Mouse (Mus musculus): ENCODE measurements around the gene Cisd3. TPM values are rescaled to one million over a fixed set of nuclear protein-coding genes. Genes with fewer than 3 reads are reported as not detected.
A peak's percentile ranks its signal among the peaks of the same experiment; 100 is the strongest.

Cisd3 gene
- polyA plus RNA-seq, 1 experiment, result 149 TPM

GRCm38 (mm10) chr11:97689861-97690260, 4.2 kb downstream of the Cisd3 start:
- no peak overlapping the region for H3K27ac ChIP-seq (ENCODE audit: insufficient read depth, low read depth, low read length)

DNA sequence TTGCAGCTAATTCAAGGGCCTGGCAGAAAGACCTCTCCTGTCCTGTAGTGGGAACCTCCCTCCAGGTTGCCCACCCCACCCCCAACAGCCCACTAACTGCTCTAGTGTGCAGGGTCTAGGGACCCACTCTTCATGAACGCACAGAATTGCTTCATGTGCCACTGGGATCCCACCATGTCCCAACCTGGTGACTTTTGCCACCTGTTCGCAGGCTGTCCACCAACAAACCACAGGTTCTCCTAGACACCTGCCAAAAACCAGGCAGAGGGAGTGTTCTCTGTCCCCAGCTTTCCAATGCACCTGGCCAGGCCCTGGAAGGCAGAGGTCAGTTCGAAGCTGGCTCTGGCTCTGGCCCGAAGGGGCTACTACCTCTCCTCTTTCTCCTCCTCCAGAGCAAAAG, 8.8 kb downstream of the Cisd3 start:
- H3K36me3 ChIP-seq (ENCODE audit: control insufficient read depth, insufficient read depth, low read length), result no peaks in the 10 kb centered on the region
- H3K27me3 ChIP-seq (replicated peaks; ENCODE audit: control insufficient read depth, insufficient read depth, low read length), result no peaks in the 10 kb centered on the region
- WGBS, result 77% methylated on average over 4 of the region's 4 CpGs
- TF ChIP-seq CTCF (conservative IDR thresholded peaks at IDR 0.05; ENCODE audit: insufficient read depth, insufficient read length, low read depth, low read length) (no peak), POLR2A (IDR thresholded peaks at IDR 0.05; ENCODE audit: low read depth, low read length) (no peak)
- H3K27ac ChIP-seq (ENCODE audit: insufficient read depth, low read depth, low read length), result no peak overlapping the region
- 0 out of 2 replicates have a peak, but pooled peaks cover 3% of the 10 kb centered on the region for H3K4me1 ChIP-seq (ENCODE audit: control insufficient read depth, insufficient read depth, low read length)
- no peak overlapping the region for H3K4me3 ChIP-seq (ENCODE audit: insufficient read depth, low read depth, low read length)
- DNase-seq, result no peak

More at GRCm38 (mm10) chr11:97689861-97690260, 4.2 kb downstream of the Cisd3 start:
- Histone ChIP-seq H3K27me3 (replicated peaks; ENCODE audit: control insufficient read depth, insufficient read depth, low read length) (no peaks in the 10 kb centered on the region), H3K36me3 (ENCODE audit: control insufficient read depth, insufficient read depth, low read length) (no peaks in the 10 kb centered on the region), H3K4me1 (ENCODE audit: control insufficient read depth, insufficient read depth, low read length) (peaks cover 15% of the 10 kb centered on the region), H3K4me3 (ENCODE audit: insufficient read depth, low read depth, low read length) (no peak overlapping the region)
- DNase-seq, result peak; percentile 38
- TF ChIP-seq POLR2A (IDR thresholded peaks at IDR 0.05; ENCODE audit: low read depth, low read length), result no peak
- TF ChIP-seq CTCF (conservative IDR thresholded peaks at IDR 0.05; ENCODE audit: insufficient read depth, insufficient read length, low read depth, low read length), result peak; percentile 87
- WGBS, result 25% methylated on average over 10 of the region's 10 CpGs

- 62% methylated on average over 17 of the region's 17 CpGs for WGBS
- no peak overlapping the region for H3K27ac ChIP-seq (ENCODE audit: insufficient read depth, low read depth, low read length)
- H3K4me3 ChIP-seq (ENCODE audit: insufficient read depth, low read depth, low read length), result no peak overlapping the region
- no peaks in the 10 kb centered on the region for H3K27me3 ChIP-seq (replicated peaks; ENCODE audit: control insufficient read depth, insufficient read depth, low read length)
- peak; percentile 55 for DNase-seq
- 0 out of 2 replicates have a peak, but pooled peaks cover 3% of the 10 kb centered on the region for H3K4me1 ChIP-seq (ENCODE audit: control insufficient read depth, insufficient read depth, low read length)
- TF ChIP-seq CTCF (conservative IDR thresholded peaks at IDR 0.05; ENCODE audit: insufficient read depth, insufficient read length, low read depth, low read length) (no peak), POLR2A (IDR thresholded peaks at IDR 0.05; ENCODE audit: low read depth, low read length) (no peak)
- H3K36me3 ChIP-seq (ENCODE audit: control insufficient read depth, insufficient read depth, low read length), result no peaks in the 10 kb centered on the region
Measured at GRCm38 (mm10) chr11:97694921-97695711, 9.5 kb downstream of the Cisd3 start.

GRCm38 (mm10) chr11:97695712-97696401, 10.2 kb downstream of the Cisd3 start:
- no peak for TF ChIP-seq CTCF (conservative IDR thresholded peaks at IDR 0.05; ENCODE audit: insufficient read depth, insufficient read length, low read depth, low read length)
- TF ChIP-seq POLR2A (IDR thresholded peaks at IDR 0.05; ENCODE audit: low read depth, low read length), result no peak
- DNase-seq, result no peak
- Histone ChIP-seq H3K36me3 (ENCODE audit: control insufficient read depth, insufficient read depth, low read length) (no peaks in the 10 kb centered on the region), H3K27ac (ENCODE audit: insufficient read depth, low read depth, low read length) (no peak overlapping the region), H3K4me1 (ENCODE audit: control insufficient read depth, insufficient read depth, low read length) (peaks cover 5% of the 10 kb centered on the region; the same call in 1 of the 2 replicates), H3K4me3 (ENCODE audit: insufficient read depth, low read depth, low read length) (no peak overlapping the region), H3K27me3 (replicated peaks; ENCODE audit: control insufficient read depth, insufficient read depth, low read length) (no peaks in the 10 kb centered on the region)
- 68% methylated on average over 8 of the region's 9 CpGs for WGBS

GRCm38 (mm10) chr11:97696669-97697068, 11.0 kb downstream of the Cisd3 start:
- no peaks in the 10 kb centered on the region for H3K27me3 ChIP-seq (replicated peaks; ENCODE audit: control insufficient read depth, insufficient read depth, low read length)

GRCm38 (mm10) chr11:97697199-97697890, 11.7 kb downstream of the Cisd3 start:
- Histone ChIP-seq H3K36me3 (ENCODE audit: control insufficient read depth, insufficient read depth, low read length) (no peaks in the 10 kb centered on the region), H3K4me3 (ENCODE audit: insufficient read depth, low read depth, low read length) (no peak overlapping the region), H3K27me3 (replicated peaks; ENCODE audit: control insufficient read depth, insufficient read depth, low read length) (no peaks in the 10 kb centered on the region), H3K4me1 (ENCODE audit: control insufficient read depth, insufficient read depth, low read length) (peaks cover 6% of the 10 kb centered on the region; the same call in 1 of the 2 replicates), H3K27ac (ENCODE audit: insufficient read depth, low read depth, low read length) (no peak overlapping the region)
- WGBS, result 64% methylated on average over 11 of the region's 11 CpGs
- no peak for DNase-seq
- no peak for TF ChIP-seq POLR2A (IDR thresholded peaks at IDR 0.05; ENCODE audit: low read depth, low read length)
- no peak for TF ChIP-seq CTCF (conservative IDR thresholded peaks at IDR 0.05; ENCODE audit: insufficient read depth, insufficient read length, low read depth, low read length)

More at GRCm38 (mm10) chr11:97696669-97697068, 11.0 kb downstream of the Cisd3 start:
- TF ChIP-seq POLR2A (IDR thresholded peaks at IDR 0.05; ENCODE audit: low read depth, low read length) (no peak), CTCF (conservative IDR thresholded peaks at IDR 0.05; ENCODE audit: insufficient read depth, insufficient read length, low read depth, low read length) (no peak)
- no peak overlapping the region for H3K27ac ChIP-seq (ENCODE audit: insufficient read depth, low read depth, low read length)
- WGBS, result 75% methylated on average over 8 of the region's 8 CpGs
- H3K4me1 ChIP-seq (ENCODE audit: control insufficient read depth, insufficient read depth, low read length), result peaks cover 6% of the 10 kb centered on the region; the same call in 1 of the 2 replicates
- no peak for DNase-seq
- H3K4me3 ChIP-seq (ENCODE audit: insufficient read depth, low read depth, low read length), result no peak overlapping the region
- no peaks in the 10 kb centered on the region for H3K36me3 ChIP-seq (ENCODE audit: control insufficient read depth, insufficient read depth, low read length)

Data from kidney, adult 2 months (tissue).